Mouse (Mus musculus) G1E (cell line): ENCODE data around the gene Mapk11.

Experiments used
- CTCF ChIP-seq: IDR thresholded peaks from 2 replicates; pipeline ENCODE4 v1.5.1; 2012; ENCODE audit warnings: low read depth, low read length, inconsistent platforms, mixed read lengths
- GATA1 ChIP-seq: IDR thresholded peaks from 2 replicates; pipeline ENCODE4 v1.6.1; 2012; ENCODE audit warnings: borderline replicate concordance, low read length, inconsistent platforms, mixed read lengths
- GATA2 ChIP-seq: IDR thresholded peaks from 2 replicates; pipeline ENCODE4 v1.6.1; 2012; ENCODE audit warnings: low read depth, low read length, inconsistent platforms, borderline replicate concordance
- TAL1 ChIP-seq: conservative IDR thresholded peaks from 2 replicates; pipeline ENCODE4 v1.6.1; 2012; ENCODE audit warnings: low read depth, low read length, inconsistent platforms, mixed read lengths

GRCm38 (mm10) chr15:89195261-89195681 lies 45.8 kb upstream of the Mapk11 start:
- TF ChIP-seq GATA2 (no peak), CTCF (no peak), GATA1 (no peak), TAL1 (no peak)
